In genomic region chr6:61939236-61939635, GRCm38 (mm10) we compare ENCODE assay signal across 7 mouse cellular contexts.
"Had no signal": no experiment of that assay in that cellular context is flagged by ENCODE, and none has a peak within 500 bp of the region (broad histone marks: within the 10 kb centered on the region; RNA-seq: fewer than 3 reads in every experiment).

No protein-coding gene starts in this region.

- DNase-seq: kidney, postnatal 10 days; kidney, postnatal 4 days; left cerebral cortex, postnatal 4 days; liver, postnatal 0 days; lung, embryonic 14.5 days; right cerebral cortex, postnatal 4 days; thymus, postnatal 25 days had no signal
